Mouse (Mus musculus) 416B (cell line): Measurements from ENCODE around the gene Ralgps2.

Experiments used
- DNase-seq: peaks from one replicate; pipeline ENCODE4 v3.0.0; 2011; ENCODE audit warnings: low read depth

Ralgps2 gene

DNA sequence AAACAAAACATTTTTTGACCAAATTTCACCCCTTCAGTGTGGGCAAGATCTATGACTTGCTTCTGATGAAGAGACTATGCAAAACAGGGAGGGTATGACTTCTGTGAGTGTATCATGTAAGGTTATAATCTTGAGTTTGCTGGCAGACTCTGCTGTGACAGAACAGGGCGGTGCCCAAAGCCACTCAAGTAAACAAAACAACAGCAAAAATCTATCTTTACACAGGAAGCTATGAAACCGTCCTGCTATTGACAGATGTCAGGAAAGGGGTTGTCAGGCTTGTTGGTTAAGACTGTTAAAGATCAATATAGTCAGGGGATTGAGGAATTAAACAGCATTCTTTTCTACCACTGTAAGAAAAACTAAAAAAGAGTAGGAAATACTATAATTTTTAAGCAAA lies 33.8 kb downstream of the Ralgps2 start:
- DNase-seq = no peak

DNA sequence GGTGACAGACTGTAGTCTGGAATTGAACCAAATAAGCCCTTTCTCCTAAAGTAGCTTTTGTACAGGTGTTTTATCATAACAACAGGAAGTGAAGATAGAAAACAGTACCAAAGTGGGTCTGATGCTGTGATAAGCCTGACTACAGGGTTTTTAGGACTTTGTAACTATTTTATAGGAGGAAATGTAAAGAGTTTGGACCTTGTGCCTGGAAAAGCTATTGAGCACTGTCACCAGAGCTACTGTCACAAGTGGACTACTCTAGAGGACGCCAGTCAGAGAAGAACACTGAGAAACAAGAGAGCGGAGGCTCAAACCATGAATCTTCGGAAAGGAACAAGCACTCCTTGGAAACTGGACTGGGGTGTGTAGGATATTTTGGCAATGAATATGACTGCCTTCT lies 35.5 kb downstream of the Ralgps2 start:
- DNase-seq = no peak

DNA sequence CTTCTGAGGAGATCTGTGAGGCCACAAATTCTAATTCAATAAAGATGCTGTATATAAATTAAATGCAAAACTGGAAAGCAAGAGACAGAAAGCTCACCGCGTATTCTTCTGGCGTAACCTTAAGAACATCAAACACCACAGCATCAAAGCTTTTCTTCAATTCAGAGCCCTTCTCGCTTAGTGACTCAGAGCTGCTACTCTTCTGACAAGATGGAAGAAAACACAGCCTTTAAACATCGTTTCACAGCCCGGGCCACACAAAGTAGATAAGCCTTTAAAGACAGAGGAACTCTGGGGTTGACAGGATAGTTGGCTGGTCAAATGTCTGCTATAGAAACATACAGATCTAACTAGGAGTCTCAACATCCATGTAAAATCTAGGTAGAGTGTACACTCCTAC lies 37.7 kb downstream of the Ralgps2 start:
- DNase-seq = no peak

DNA sequence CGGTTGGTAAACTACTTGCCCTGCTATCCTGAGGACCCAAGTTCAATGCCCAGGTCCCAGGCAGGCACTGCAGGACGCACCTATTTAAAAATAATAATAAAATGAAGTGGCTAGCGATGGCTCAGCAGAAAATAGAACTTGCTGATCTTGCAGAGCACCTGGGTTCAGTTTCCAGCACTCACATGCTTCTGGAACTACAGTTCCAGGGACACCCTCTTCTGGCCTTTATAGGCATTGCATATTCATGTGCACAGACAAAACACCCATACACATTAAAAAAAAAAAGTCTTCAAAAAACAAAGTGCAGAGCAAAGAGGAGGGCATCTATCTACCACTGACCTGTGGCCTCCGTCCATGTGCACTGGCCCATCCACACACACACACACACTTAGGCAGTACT lies 47.9 kb downstream of the Ralgps2 start:
- DNase-seq = peak; percentile 55

DNA sequence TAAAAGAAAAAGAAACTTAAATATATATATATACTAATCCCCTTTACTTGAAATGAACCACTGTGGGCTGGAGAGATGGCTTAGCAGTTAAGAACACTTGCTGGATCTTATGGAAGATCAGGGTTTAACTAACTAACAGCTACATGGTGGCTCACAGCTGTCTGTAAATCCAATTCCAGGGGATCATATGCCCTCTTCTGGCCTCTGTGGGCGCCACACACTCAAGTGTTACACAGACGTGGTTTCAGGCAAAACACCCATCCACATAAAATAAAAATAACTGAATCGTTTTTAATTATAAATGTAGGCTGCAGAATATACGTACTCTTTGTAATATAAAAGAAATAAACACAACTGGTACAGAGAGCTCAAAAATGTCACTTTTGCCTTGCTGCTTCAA lies 50.6 kb downstream of the Ralgps2 start:
- no peak for DNase-seq

DNA sequence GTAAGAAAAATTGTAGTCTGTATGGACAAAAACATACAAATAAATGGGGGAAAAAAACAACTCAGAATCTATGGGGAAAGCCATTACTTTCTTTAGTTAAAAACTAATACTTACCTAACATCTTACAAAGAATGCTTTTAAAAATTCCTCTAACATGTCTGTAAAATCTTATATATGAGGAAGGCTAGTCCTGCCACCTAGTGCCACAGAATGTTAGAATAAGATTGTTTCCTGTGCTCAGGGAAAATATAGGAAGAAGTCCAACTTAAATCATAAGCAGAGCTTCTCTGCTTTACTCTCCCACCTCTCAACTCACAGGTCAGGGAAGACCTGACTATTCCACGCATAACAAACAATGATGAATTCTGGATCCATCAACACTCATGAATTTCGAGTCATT lies 53.5 kb downstream of the Ralgps2 start:
- no peak for DNase-seq

DNA sequence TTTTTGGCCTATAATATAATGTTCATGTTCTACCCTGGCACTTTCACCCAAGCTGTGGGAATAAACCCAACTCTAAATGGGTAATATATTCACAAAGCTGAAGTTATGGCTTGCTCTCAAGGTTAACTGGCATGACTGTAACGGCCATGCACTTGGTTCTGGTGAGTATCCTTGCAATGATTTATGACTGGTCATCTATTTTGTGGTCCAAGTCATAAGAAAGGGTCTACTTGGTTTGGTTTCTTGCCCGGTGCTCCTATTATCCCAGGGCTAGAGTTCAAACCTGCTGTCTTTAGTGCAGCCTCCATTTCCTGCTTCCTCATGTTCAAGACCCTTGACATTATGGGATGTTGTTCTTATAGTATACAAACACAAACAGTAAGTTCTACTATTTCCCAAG lies 54.6 kb downstream of the Ralgps2 start:
- DNase-seq = no peak

DNA sequence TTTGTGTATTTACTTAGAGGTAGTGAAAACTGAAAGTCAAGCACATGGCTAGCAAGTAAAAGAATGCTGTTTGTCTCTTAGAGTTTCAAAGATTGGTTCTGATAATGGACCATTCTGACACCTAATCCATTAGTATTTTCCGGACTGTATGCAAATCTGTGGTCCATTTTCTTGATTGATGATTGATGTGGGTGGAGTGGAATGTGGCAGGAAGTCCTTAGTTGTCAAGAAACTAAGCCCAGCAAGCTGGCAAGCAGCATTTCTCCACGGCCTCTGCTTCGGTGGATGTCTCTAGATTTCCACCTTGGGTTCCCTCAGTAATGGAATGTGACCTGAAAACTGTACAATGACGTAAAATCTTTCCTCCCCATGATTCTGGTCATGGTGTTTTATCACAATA lies 68.8 kb downstream of the Ralgps2 start:
- no peak for DNase-seq

DNA sequence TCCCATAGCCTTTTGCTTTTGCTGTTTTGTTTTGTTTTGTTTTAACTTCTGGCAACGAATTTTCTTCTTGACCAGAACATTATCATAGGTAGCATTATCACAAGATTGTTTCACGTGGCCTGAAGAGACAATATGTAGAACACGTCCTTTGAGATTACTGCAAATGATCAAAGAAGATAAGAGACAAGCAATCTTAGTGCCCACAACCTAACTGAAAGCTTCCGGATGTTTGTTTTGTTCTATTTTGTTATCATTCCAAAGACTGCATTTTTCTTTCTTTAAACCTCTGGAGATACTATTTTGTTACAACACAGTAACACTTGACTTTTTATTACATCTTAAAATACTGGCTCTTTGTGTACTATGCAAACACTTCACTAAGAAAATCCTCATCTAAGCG lies 69.4 kb downstream of the Ralgps2 start:
- DNase-seq = no peak

DNA sequence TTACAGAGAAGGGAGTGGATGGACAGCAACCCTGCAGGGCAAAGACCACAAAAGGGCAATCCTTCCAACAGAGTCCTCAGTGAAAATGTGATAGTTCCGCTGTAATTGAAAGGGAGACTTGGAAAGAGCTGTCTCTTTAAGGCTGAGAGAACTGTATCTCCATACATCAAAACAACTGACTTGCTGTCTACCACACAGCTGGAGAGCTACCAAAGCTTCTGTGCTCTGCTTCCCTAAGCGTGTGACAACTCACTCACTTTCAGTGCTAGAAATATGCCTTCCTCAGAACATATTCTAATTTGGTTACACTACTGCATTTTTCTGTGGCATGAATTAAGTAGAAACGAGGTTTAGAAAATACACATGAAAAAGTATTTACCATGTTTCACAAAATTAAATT lies 75.2 kb downstream of the Ralgps2 start:
- DNase-seq = no peak

DNA sequence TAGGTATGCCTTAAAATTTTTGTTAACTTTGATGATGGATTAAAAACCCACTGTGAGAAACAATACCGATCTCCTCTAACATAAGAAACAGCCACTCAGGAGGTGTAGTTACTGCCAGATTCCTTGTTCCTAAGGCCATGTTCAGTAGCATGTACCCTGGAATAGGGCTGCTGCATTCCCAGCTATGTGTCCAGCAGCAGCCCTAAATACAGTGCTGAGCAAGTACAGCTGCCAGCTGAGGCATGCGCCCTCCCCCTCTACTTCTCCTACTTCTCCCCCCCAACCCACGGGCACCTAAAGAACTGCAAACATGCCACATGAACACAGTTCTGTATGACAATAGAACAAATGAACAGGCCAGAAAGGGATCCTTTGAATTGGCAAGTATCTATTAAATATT lies 75.7 kb downstream of the Ralgps2 start:
- DNase-seq = no peak

DNA sequence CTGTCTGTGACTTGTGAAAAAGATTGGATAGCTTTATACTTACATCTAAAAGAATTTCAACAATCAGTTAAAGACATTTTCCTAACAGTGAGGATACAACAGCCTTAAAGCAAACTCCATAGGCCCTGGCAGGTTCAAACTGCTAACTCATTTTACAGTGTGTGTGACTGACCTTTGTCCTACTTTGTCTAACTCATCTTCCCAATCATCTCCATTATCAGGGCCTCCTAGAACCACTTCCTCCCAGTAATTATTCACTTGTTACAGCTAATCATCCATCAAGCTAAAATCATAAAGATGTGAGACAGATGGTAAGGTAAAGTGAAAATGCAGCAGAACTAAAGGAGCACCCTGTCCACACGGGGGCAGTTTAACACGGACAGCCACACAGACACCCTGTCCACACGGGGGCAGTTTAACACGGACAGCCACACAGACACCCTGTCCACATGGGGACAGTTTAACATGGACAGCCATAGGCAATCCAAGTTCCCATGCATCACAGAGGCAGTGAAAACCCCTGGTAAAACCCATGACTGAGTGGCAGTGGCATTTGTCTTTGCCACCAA lies 77.9 kb downstream of the Ralgps2 start:
- DNase-seq = peak; percentile 65

DNA sequence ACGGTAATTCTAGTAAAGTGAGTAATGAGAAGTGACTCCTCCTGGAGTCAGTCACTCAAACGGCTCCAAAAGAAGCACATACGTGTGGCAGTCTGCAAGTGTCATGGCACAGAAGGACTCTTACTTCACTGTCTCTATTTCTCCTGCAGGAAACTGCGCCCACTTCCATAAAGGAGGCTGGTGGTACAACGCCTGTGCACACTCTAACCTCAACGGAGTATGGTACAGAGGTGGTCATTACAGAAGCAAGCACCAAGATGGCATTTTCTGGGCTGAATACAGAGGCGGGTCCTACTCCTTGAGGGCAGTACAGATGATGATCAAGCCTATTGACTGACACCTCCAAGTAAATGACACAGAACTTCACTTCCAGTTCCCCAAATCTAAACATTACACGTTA lies 79.2 kb downstream of the Ralgps2 start:
- DNase-seq = peak; percentile 26

DNA sequence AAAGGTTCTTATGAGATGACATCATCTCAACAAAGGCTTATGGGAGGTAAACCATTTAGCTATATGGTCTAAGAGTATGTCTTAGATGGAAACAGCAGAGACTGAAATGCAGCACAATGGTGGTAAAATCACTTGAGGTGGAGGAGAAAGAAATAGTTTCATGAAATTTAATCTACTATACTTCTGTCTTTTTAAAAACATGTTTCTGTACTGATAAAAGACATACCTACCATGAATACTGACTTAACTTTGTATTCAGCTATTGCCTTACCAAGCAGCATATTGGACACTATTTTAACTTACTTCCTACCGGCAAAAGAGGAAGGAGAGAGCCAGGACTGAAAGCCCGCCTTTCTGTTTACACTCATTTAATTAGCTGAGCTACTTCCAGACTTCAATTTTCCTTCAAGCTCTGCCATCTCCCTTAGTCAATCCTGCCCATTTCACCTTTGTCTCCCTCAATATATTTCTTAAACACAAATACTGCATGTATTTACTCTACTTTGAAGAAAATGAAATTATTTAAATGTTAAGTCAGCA lies 79.6 kb downstream of the Ralgps2 start:
- peak; percentile 10 for DNase-seq

DNA sequence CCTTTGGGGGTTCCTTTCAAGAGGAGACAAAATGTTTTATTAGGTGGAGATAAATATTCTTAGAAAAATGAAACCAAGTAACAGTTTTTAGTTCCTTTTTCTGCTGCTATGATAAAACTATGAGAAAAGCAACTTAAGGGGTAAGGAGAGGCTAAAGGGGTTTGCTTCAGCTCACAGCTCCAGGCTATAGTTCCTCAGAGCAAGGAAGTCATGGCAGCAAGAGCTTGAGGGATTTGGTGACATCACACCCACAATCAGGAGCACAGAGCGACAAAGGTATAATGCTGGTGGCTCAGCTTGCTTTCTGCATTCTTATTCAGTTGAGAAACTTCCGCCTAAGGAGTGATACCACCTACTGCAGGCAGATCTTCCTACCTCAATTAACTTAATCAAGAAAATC lies 80.3 kb downstream of the Ralgps2 start:
- no peak for DNase-seq

DNA sequence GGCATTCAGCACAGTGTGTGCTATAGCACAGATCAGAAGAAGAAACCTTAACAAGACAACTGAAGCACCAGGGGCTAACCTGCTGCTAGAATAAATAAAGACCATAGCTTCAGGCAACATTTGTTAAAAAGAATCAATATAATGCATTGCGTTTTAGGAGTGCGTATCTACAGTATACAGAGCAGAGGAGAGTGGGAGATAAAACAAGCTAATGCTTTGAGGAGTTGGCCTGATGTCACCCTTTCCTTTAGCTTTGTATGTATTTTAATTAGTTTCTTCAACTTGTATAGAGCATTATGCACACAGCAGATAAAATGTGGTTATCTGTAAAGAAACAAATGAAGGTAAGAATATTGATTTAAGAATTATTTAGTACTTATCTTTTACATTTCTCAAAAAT lies 82.8 kb downstream of the Ralgps2 start:
- DNase-seq = no peak

DNA sequence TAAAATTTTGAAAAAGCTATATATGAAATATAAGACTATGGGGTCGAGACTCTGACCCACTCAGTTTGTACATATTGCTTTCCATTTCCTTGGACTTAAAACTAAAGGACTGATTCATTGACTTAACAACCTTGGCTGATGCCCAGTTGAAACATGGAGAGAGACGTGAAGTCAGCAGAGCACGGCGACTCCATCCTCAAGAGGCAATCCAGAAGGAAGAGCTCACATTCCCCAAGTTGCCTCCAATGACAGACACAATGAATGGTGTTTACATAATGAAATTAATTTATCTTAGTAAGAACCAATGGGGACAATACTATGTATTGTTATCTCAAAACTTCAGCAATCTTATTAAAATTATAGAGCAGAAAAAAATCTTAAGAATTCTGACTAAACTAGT lies 84.9 kb downstream of the Ralgps2 start:
- DNase-seq = no peak

DNA sequence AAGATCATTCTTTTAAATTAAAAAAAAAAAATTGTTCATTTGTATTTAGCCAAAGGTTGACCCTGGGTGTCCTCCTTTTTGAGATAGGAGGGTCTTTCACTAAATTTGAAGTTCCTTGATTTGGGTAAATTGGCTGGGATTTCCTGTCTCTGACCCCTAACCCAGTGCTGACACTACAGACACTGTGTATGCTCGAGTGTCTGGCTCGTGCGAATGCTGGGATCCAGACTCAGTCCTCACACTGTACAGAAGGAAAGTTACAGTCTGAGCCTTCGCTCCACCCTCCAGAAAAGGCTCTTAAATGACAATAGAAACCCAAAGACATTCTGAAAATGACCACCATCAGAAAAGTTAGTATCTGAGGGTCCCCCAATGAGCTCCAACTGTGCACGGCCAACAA lies 86.6 kb downstream of the Ralgps2 start:
- DNase-seq = no peak

DNA sequence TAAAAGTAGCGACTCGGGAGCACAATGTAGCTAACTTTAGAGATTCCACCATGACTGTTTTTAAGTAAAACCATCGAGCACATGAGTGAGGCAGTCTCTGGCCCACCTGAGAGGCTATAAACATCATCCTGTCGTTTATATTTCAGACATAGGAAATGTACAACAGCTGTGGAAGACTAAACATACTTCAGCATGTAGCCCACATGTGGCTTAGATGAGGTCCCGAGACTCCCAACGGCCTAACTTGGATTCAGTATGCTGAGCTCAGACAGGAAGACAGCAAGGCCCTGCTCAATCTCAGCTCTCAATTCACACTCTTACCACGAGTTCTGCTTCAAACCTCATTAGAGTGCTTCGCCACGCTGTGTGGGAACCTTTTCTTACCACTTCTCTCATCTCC lies 87.0 kb downstream of the Ralgps2 start:
- DNase-seq = no peak

DNA sequence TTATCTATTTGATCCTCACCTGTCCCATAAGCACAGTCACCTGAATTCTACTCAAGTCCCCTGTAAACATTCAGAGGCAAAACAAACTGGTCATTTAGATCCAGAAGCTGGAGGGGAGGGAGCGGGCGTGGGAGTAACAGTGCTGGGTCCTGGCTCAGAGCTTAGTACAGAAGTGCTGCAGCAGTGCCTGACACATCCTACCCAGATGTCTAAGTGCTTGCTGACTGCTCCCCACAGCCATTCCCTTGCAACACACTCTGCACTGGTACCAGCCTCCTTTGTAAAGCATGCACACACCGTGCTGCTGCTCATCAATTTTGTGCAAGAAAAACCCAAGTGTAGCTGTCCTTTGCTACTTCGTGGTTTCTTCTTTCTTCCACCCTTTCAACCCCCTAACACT lies 92.3 kb downstream of the Ralgps2 start:
- DNase-seq = no peak

DNA sequence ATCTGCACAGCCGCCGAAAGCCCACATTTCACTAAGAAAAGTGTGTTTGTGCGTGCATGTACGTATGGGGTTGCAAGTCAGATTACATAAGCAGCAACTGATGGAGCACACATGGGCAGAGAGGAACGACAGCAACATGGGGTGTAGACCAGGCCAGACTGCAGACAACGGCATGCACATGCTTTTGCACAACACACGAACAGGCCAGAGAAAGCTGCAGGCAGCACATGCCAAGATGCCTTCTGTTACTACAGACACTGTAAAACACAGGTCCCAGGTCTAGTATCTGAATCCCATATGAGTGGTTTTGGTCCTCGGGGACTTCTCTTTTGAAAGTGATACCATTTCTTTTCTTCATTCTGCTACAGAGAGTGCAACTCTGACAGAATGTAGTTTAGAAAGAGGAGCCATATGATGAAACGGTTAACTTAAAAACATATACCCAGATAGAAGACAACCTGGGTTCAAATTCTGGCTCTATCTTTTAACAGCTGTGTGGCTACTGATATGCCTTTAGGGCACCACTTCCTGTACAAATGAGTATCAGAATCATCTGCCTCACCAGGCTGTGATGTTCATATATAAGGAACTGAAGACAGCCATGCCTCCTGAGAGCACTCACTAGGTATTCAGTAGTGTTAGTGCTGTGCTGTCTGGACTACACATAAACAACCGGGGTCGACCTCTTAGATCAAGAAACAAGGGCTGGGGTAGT lies 97.6 kb downstream of the Ralgps2 start:
- DNase-seq = no peak

DNA sequence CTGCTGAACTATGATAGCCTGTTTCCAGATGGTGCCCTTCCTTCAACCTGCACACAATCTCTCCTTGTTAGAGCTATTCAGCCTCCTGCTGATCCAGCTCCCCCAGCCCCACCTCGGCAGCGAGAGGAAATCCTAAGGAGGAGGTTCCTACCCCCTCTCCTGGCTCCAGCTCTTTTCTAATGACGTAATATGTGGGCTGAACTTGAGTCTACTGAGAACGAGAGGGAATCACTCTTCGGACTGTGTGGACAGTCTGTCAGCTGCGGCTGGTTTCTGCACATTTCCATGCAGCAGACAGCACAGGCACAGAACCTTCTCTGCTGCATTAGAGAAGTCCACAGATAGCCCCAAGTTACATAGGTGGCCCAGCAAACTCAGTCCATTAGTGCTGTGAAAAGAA lies 100.7 kb downstream of the Ralgps2 start:
- DNase-seq = no peak

DNA sequence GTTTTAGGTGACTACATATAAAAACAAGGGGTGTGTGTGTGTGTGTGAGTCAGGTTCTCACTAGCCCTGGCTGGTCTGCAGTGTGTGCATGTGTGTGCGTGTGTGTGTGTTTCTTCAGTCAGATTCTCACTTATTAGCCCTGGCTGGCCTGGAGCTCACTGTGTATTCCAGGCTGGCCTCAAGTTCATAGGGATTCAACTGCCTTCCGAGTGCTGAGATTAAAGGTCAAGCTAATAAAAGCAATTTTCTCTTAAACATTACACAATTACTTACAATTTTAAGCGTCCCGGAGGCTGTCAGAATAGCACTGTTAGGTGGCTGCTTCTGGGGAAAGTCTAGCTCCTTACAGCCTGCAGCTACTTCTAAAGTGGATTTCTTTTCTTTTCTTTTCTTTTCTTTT lies 101.2 kb downstream of the Ralgps2 start, which contains the start of gene Angptl1:
Gene Angptl1, plus strand, starts transcription at position 386 of the 400 bp plus-strand sequence.
- DNase-seq = no peak

DNA sequence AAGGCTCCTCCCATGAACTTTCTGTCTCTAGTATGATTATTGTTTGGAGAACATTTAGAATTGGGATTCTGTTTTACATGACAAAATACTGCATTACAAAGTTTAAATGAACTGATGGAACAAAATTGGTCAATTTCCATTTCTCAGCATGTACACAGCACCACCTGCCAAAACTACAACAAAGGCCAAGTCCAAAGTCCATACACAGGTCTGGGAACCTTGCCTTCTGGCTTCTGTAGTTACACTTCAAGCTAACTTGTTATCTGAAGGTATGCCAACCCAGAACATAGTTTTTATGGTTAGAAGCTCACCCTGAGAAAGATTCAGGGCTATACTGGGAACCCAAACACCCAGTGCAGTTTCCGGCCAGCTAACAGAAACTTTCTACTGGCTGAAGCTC lies 120.2 kb downstream of the Ralgps2 start:
- DNase-seq = no peak
